Comparison of ENCODE assay signal across 18 mouse cellular contexts in the genomic region with DNA sequence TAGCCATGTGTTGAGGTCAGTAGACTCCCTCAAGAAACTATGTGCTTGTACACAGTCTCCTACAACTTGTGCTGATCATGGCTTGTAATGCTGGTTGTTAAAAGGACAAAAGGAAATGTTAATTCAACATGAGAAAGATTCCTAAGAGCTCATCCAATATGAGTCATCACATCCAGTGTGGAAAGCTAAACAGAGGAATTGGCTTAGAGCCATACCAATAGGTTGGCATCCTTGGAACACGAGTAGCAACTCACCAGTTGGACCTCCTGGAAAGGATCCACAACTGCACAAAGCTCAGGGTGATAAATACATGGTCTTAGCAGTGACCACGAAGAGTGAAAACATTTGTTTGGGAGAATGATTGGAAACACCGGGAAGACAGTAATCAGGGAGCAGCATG.
DNase-seq lines count a peak whose midpoint lies in the region; ATAC-seq and TF ChIP-seq lines count a peak whose summit lies in the region.
"Had no signal": no experiment of that assay in that cellular context is flagged by ENCODE, and none has a peak within 500 bp of the region (broad histone marks: within the 10 kb centered on the region; RNA-seq: fewer than 3 reads in every experiment).

No protein-coding gene starts in this region.

- TF ChIP-seq CTCF in hindbrain, postnatal 0 days (IDR thresholded peaks at IDR 0.05; ENCODE audit: low read depth) = no peak

- H3K9me3 ChIP-seq in hindbrain, postnatal 0 days (ENCODE audit: low read length) = no peaks in the 10 kb centered on the region
- H3K9me3 ChIP-seq in hindbrain, embryonic 13.5 days = no peaks in the 10 kb centered on the region
- no peaks in the 10 kb centered on the region for H3K9me3 ChIP-seq in megakaryocyte, embryonic 14.5 days
- H3K9me3 ChIP-seq: forebrain, embryonic 12.5 days; hindbrain, embryonic 10.5 days; neural tube, embryonic 12.5 days had no signal

- peak; percentile 9 for DNase-seq in hindbrain, postnatal 0 days (ENCODE audit: low spot score)
- DNase-seq in Muller cell, postnatal 12 days (ENCODE audit: inconsistent ontology term) = peak; percentile 93
- no peak for DNase-seq in thymus, postnatal 36 days
- DNase-seq: adrenal gland, postnatal 10 days; kidney, adult 11 months; kidney, postnatal 10 days; left cerebral cortex, postnatal 4 days; right cerebral cortex, postnatal 4 days; thymus, adult 2 months had no signal

- H3ac ChIP-seq in myocyte (ENCODE audit: control insufficient read depth, insufficient read length) = no peak overlapping the region

- no peaks in the 10 kb centered on the region for H3K79me2 ChIP-seq in myocyte (ENCODE audit: control insufficient read depth, insufficient read depth)

- H3K4me3 ChIP-seq in hindbrain, postnatal 0 days (ENCODE audit: low read length) = no peak overlapping the region
- no peak overlapping the region for H3K4me3 ChIP-seq in hindbrain, embryonic 13.5 days
- H3K4me3 ChIP-seq in megakaryocyte, embryonic 14.5 days (replicated peaks) = peak overlapping the region; percentile 33
- H3K4me3 ChIP-seq in myocyte = no peak overlapping the region
- H3K4me3 ChIP-seq: forebrain, embryonic 12.5 days; hindbrain, embryonic 10.5 days; neural tube, embryonic 12.5 days had no signal

- no peaks in the 10 kb centered on the region for H3K27me3 ChIP-seq in hindbrain, postnatal 0 days (ENCODE audit: insufficient read depth, low read length)
- no peaks in the 10 kb centered on the region for H3K27me3 ChIP-seq in hindbrain, embryonic 13.5 days
- H3K27me3 ChIP-seq in megakaryocyte, embryonic 14.5 days (replicated peaks) = no peaks in the 10 kb centered on the region
- H3K27me3 ChIP-seq in myocyte (ENCODE audit: control insufficient read depth, insufficient read depth, insufficient read length) = no peaks in the 10 kb centered on the region
- H3K27me3 ChIP-seq: forebrain, embryonic 12.5 days; neural tube, embryonic 12.5 days had no signal

- H3K36me3 ChIP-seq in hindbrain, postnatal 0 days (ENCODE audit: insufficient read depth, low read length) = peaks cover 4% of the 10 kb centered on the region; the same call in 1 of the 2 replicates
- peaks cover 20% of the 10 kb centered on the region for H3K36me3 ChIP-seq in hindbrain, embryonic 13.5 days
- peaks cover 89% of the 10 kb centered on the region for H3K36me3 ChIP-seq in megakaryocyte, embryonic 14.5 days (replicated peaks; ENCODE audit: low read length)
- no peaks in the 10 kb centered on the region for H3K36me3 ChIP-seq in myocyte (ENCODE audit: control insufficient read depth, insufficient read depth)

- H3K27ac ChIP-seq in hindbrain, postnatal 0 days = no peak overlapping the region
- H3K27ac ChIP-seq in hindbrain, embryonic 13.5 days = no peak overlapping the region
- H3K27ac ChIP-seq: forebrain, embryonic 12.5 days; hindbrain, embryonic 10.5 days; neural tube, embryonic 12.5 days had no signal

- no peaks in the 10 kb centered on the region for H3K4me1 ChIP-seq in hindbrain, postnatal 0 days (ENCODE audit: insufficient read depth, low read length)
- peaks cover 3% of the 10 kb centered on the region; the same call in 1 of the 2 replicates for H3K4me1 ChIP-seq in hindbrain, embryonic 13.5 days (replicated peaks)
- peaks cover 30% of the 10 kb centered on the region for H3K4me1 ChIP-seq in megakaryocyte, embryonic 14.5 days
- H3K4me1 ChIP-seq: hindbrain, embryonic 10.5 days; neural tube, embryonic 12.5 days had no signal

- TF ChIP-seq POLR2A in myocyte (IDR thresholded peaks at IDR 0.05; ENCODE audit: insufficient read length, low read depth) = no peak

- 46% methylated on average over 3 of the region's 3 CpGs for WGBS in hindbrain, postnatal 0 days
- 82% methylated on average over 3 of the region's 3 CpGs for WGBS in hindbrain, embryonic 13.5 days

- no peak for ATAC-seq in hindbrain, postnatal 0 days
- ATAC-seq in hindbrain, embryonic 13.5 days (ENCODE audit: low FRiP score) = no peak
- no peak for ATAC-seq in megakaryocyte, adult 5-6 weeks (ENCODE audit: poor library complexity, severe bottlenecking)
- ATAC-seq: midbrain, embryonic 16.5 days had no signal

- no peak overlapping the region for H3K9ac ChIP-seq in hindbrain, postnatal 0 days (replicated peaks; ENCODE audit: low read length)
- H3K9ac ChIP-seq in hindbrain, embryonic 13.5 days = no peak overlapping the region
- H3K9ac ChIP-seq: forebrain, embryonic 12.5 days; neural tube, embryonic 12.5 days had no signal

- H3K4me2 ChIP-seq in hindbrain, postnatal 0 days (ENCODE audit: low read depth, low read length) = no peak overlapping the region
- no peak overlapping the region for H3K4me2 ChIP-seq in hindbrain, embryonic 13.5 days
- peak overlapping the region; percentile 30 for H3K4me2 ChIP-seq in myocyte (ENCODE audit: low read depth)
- H3K4me2 ChIP-seq: forebrain, embryonic 12.5 days; liver, embryonic 11.5 days; neural tube, embryonic 12.5 days had no signal

TF ChIP-seq in myocyte, 11 proteins besides CTCF, POLR2A, EP300 and RAD21:
- TF ChIP-seq MYOD1 (IDR thresholded peaks at IDR 0.05; ENCODE audit: control insufficient read depth in 1 of 3, insufficient read length in 2 of 3, low read depth in 2 of 3) (no peak), USF1 (IDR thresholded peaks at IDR 0.05; ENCODE audit: low read depth) (no peak), CEBPB (IDR thresholded peaks at IDR 0.05; ENCODE audit: insufficient read depth, poor library complexity, severe bottlenecking) (no peak), TCF12 (IDR thresholded peaks at IDR 0.05; ENCODE audit: insufficient read depth, poor library complexity, severe bottlenecking) (no peak), REST (IDR thresholded peaks at IDR 0.05; ENCODE audit: insufficient read depth, insufficient read length) (no peak), MAX (IDR thresholded peaks at IDR 0.05; ENCODE audit: low read depth) (no peak), TCF3 (IDR thresholded peaks at IDR 0.05; ENCODE audit: insufficient read length, low read depth) (no peak)
TF ChIP-seq in myocyte: peak in this region for 0.

Comparison
In these comparisons a context has a peak if more than half of its experiments do, and no peak if none do; other contexts are left out.
1. DNase-seq: peak in hindbrain, postnatal 0 days (single experiment) and Muller cell, postnatal 12 days (single experiment); none in thymus, postnatal 36 days (0 of 2).